Mouse (Mus musculus): Measurements from ENCODE around the gene Cabp2. TPM values are rescaled to one million over a fixed set of nuclear protein-coding genes. Genes with fewer than 3 reads are reported as not detected.
"Not testable (repeated sequence)": the region's sequence is repeated elsewhere in the genome, so short reads cannot be mapped to it uniquely, and the experiment has no call there.

The Cabp2 gene
- polyA plus RNA-seq, 1 experiment: not detected

DNA sequence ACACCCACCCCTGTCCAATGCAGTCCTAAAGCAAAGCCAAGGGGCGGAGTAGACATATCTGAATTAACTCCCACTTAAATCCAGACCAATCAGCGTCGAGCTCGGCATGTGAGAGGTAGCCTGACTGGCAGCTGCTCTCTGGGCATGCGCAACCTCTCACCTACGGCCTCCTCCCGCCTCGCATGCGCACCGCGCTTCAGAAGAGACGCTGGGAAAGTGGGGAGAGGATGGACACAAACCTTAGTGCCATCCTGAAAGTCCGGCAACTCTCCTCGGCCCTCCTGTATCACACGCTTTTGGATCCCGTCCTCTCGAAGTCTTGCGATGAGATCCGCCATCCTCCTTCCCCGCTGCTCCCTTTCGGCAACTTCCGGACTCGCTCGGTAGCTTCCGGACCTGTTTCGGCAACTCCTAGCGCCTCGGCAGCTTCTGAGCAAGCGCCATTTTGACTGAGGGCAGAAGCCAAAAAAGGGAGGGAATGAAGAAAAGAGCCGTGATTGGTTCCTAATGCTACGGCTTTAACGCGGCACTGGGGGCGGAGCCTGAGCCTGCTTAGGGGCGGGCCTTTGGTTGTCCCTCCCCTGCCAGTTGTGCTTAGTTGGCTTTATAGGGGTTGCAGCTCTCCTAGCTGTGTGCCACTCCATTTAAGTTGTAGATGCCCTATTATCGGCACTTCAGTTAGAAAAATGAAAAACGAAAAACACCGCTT, 39.9 kb downstream of the Cabp2 start:
- DNase-seq (ENCODE audit: extremely low spot score in 1 of 2, low spot score in 1 of 2): peak; percentile 96 to 99

DNA sequence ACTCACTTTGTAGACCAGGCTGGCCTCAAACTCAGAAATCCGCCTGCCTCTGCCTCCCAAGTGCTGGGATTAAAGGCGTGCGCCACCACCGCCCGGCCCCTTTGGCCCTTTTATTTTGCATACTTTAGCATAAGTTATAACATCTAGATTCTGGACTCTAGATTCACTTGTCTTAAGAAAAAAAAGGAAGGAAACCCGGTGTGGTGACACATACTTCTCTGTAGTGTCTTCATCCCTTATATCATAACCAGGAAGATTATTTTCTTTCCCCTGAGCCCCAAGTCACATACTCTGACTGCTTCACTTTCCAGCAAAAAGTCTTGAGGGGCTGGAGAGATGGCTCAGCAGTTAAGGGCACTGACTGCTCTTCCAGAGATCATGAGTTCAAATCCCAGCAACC, 40.5 kb downstream of the Cabp2 start:
- DNase-seq (ENCODE audit: extremely low spot score in 1 of 2, low spot score in 1 of 2): not testable (repeated sequence)

DNA sequence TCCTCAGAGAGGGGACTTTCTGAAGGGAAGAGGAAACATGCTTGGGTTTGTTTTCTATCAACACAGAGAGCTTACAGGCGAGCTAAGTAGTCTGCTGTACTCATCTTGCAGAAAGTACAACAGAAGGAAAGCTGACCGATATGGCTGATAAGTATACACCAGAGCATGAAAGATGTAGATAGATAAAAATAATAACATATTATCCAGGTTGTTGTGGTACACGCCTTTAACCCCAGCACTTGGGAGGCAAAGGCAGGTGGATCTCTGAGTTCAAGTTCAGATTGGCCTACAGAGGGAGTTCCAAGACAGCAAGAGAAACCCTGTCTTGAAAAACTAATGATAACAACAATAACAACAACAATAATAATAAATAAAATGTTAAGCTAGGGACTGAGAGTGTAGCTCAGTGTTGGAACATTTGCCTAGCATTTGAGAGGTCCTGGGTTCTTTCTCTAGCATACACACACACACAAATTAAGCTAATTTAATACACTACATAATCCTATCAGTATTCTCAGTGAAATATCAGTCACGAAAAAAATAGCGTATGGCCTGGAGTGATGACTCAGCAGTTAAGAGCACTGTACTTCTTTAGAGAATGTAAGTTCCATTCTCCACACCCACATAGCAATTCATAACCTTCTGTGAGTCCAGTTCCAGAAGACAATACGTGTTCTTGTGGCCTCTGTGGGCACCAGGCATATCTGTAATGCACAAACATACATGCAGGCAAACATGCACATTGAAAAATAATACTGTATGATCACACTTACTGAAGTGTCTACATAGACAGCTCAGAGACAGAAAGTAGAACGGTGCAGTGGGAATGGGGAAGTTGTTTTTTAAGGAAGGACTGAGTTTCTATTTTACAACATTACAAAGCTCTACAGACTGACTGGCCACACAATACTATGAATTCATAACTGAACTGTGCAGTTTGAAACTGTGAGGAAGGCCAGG, 41.3 kb downstream of the Cabp2 start:
- DNase-seq (ENCODE audit: extremely low spot score in 1 of 2, low spot score in 1 of 2): no peak

DNA sequence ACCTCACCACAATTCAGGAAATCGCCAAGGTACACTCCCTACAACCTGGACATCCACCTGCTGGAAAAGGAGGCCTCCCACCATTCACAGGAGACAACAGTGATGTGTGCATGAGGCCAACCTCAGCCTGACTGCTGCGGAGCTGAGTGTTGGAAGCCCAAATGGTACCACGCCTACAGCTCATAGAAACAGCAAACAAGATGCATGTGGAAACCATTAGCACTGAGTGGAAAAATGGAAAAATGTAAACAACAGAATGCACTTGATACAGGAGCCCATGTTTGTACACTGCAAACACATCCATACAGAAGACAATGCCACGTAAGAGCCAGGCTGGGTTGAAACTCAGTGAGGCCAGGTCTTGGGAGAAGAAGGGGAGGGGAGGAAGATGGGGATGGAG, 43.1 kb downstream of the Cabp2 start:
- no peak for DNase-seq (ENCODE audit: extremely low spot score in 1 of 2, low spot score in 1 of 2)

DNA sequence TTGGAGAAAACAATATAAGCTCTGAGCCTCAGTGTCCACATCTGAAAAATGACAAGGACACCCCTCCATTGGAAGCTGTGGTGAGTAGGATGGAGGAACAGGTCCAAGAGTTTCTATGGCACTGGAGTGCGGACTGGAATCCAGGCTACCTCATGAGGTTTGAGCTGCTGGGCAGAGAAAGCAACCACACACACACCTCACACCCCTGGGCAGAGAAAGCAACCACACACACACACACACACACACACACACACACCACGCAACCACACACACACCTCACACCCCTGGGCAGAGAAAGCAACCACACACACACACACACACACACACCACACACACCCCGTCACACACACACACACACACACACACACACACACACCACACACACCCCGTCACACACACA, 43.9 kb downstream of the Cabp2 start:
- DNase-seq (ENCODE audit: extremely low spot score in 1 of 2, low spot score in 1 of 2): peak in 1 of 2 experiments; percentile 46

DNA sequence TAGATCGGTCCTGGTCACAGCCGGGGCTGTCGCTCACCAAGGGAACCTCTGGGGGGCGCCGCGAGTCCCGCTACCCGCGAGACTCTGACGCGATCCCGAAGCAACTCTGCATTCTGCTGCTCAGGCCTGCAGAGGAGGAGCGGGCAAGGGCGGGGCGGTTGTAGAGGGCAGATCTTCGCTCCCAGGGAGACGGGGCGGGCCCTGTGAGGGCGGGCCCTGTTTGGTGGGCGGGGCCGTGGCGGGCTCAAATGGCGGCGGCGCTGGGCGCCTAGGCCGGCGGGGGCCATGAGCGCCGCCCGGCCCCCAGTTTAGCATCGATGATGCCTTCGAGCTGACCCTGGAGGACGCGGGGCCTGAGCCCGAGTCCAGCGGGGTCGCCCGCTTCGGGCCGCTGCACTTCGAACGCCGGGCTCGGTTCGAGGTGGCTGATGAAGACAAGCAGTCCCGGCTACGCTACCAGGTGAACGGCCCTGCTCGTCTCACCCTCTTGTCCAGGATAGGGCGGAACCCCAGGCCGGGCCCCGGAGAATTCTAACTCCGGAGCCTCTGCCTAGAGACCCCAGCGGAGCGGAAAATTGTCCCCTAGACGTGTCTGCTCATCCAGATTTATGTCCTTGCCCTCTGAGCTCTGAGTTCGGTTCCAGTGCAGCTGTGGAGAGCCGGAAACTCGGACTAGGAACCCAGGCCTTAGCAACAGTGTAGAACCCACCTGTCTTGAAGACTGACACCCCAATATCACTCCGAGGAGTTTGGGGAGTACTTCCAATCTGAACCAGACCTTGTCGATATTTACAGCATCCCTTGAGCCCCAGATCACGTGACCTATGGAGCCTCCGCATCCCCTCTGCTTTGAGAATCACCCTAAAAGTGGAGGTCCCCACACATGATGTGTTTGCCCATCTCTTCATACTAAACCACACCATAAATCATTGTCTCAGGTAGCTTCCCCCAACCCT, 44.6 kb downstream of the Cabp2 start, which contains the start of gene Aip:
TSS of gene Aip (minus strand) at position 118 of the 956 bp plus-strand sequence.
- peak; percentile 96 to 98 for DNase-seq (ENCODE audit: extremely low spot score in 1 of 2, low spot score in 1 of 2)

DNA sequence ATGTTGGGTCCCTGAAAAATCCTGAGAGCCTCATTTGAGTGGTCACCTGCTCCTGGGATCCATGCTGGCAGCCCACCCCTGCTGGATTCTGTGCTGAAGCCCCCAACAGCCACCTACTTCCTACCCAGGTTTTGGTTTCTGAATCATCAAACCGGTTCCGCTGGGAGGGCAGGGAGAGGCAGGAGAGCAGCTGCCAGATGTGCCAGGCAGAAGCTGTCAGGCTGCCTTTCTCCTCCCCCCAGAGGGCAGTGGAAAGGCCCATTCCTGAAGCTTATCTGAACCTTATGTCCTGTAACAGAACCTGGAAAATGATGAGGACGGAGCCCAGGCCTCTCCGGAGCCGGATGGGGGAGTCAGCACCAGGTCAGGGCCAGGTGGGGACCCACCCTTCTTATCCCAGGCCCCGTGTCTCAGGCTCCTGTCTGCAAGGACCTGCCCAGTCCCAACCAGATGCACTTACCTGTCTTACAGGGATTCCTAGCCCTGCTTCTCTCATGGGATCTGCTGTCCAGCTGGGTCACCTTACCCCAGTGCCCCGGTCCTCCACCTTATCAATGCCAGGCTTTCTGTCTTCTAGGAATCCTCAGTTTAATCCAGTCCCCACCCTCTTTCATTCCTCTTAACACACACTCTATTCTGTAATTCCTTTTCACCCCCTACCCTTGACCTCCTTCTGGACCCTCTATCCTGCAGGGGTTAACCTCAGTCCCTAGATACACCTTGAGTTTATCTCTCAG, 45.5 kb downstream of the Cabp2 start:
- DNase-seq (ENCODE audit: extremely low spot score in 1 of 2, low spot score in 1 of 2): no peak

DNA sequence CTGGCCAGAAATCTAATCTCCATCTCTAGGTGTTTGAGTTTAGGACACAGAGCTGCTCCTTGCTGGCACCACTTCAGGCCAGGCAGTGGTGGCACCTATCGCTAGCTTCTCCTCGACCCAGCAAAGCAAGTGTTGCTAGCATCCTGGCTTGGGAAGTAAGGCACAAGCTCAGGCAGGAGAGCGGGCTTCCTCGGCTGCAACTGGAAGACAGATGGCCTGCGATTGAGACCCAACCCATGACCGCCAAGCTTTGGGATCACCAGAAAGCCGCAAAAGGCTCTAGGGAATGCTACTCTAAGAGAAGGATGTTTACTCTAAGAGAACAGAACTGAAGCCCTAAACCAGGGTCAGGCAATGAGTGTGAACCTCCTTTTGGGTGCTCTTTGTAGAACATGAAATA, 48.1 kb downstream of the Cabp2 start:
- no peak for DNase-seq (ENCODE audit: extremely low spot score in 1 of 2, low spot score in 1 of 2)

DNA sequence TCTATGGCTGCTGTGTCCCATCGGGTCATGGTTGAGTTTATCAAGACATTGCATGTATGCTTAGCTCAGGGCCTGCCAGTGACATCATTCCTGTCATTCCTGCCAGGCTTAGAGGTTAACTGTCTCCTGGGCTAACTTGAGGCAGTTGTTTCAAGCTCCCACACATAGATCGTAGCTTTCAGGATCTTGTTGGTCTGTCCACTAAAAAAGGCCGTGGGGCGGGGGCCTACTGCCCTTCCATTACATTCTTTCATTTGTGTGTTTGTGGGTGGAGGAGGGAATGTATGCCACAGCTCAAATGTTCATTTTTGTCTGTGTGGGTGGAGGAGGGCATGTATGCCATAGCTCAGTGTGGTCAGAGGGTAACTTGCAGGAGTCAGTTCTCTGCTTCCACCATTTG, 48.7 kb downstream of the Cabp2 start:
- no peak for DNase-seq (ENCODE audit: extremely low spot score in 1 of 2, low spot score in 1 of 2)

DNA sequence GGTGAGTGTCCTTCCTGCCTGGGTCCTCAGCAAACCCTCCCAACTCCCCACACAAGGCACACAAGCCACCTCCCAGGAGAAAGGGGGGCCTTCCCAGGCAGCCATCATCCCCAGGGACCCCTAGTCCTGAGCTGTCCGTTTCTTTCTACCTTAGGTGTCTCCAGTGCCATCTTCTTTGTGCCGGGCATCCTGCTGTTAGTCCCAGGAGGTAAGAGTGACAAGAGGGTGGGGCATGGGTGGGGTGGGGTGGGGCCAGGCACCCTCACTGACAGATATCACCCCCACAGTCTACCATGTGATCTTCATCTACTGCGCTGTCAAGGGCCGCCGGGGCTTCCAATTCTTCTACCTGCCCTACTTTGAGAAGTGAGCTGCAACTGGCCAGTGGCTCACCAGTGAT, 49.7 kb downstream of the Cabp2 start:
- DNase-seq (ENCODE audit: extremely low spot score in 1 of 2, low spot score in 1 of 2): no peak

DNA sequence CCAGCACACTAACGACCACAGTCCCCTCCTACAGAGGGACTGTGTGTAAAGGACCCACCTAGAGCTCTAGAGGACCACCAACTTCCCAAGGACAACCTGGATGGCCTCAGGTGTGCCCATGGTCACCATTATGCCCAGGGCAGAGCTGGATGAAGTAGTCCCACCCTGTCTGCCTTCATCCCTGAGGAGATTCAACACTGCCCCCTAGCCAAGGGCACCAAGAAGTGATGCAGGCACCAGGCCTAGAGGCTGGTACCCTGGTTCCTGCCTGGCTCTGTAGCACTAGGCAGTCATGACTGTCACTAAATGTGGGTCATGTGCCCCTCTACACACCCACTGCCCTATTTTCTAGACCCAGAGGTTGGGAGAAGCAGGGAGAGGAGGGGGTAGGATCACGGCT, 50.4 kb downstream of the Cabp2 start:
- no peak for DNase-seq (ENCODE audit: extremely low spot score in 1 of 2, low spot score in 1 of 2)

DNA sequence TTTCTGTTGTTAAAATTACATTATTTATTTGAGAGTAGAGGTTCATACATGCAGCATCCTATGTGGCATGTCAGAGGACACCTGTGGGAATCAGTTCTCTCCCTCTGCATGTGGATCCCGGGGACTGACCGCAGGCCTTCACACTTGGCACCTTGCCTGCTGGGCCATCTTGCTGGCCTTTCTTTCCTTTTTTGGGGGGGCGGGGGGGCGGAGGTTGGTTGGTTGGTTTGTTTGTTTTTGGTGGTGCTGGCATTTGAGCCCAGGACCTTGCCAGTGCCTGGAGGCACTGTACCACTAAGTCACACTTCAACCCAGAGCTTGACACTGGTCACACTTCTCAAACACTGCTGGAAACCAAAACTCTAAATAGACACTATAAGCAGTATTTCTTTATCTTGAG, 53.0 kb downstream of the Cabp2 start:
- no peak for DNase-seq (ENCODE audit: extremely low spot score in 1 of 2, low spot score in 1 of 2)

DNA sequence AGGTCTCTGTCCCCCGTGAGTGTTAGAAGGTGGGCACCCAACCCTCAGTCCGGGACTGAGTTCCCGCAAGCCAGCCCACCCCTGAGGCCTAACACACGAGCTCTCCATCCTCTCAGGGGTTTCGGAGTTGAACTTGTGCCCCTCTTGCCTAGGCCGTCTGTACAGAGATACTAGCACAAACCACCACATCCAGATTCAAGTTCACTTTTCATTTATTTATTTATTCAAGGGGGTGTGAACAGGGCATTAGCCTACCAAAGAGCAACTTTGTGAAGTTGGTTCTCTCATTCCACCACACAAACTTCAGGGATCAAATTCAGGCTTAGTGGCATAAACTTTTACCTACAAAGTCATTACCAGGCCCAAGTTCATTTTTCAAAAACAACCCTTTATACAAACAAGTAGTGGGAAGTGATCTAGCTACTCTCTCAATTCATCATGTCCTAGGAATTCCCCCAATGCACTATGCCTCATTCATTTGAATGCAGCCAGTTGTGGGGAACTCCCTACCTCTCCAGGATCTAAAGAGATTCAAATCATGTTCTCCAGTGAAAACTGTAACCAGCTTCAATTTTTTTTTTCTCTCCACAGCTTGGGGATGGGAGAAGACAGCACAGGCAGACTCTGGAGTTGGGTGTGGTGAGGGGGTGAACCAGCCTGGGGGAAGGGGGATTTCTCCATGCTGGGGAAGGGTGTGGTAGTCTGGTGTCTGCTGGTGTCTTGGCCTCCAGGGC, 54.0 kb downstream of the Cabp2 start:
- DNase-seq (ENCODE audit: extremely low spot score in 1 of 2, low spot score in 1 of 2): not testable (repeated sequence)

DNA sequence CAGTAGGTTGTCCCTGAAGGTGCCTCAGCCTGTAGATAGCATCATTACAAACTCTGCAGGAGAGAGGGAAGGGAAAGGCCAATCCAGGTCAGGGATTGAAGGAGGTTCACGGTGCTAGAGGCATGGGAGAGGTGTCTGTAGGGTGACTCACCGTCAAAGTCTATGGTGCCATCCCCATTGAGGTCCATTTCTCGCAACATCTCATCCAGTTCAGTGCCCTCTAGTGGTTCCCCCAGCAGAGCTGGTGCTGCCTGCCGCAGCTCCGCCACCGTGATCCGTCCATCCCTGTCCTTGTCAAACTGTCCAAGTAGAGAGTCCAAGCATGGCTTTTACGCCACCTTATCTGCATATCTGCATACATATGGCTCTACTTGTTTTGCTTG, 54.6 kb downstream of the Cabp2 start:
- not testable (repeated sequence) for DNase-seq (ENCODE audit: extremely low spot score in 1 of 2, low spot score in 1 of 2)

DNA sequence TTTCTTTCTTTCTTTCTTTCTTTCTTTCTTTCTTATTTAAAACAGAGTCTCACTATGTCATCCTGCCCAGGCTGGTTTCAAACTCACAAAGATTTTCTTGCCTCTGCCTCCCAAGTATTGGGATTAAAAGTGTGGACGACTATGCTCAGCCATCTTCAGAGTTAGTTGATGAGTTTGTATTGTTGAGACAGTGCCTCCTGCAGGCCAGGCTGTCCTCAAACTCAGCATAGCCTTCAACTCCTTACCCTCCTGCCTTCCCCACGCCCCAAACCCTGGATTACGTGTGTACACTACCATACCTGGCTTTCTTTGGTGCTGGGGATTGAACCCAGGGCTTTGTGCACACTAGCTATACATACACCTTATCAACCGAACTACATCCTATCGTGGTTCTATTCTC, 55.1 kb downstream of the Cabp2 start:
- DNase-seq (ENCODE audit: extremely low spot score in 1 of 2, low spot score in 1 of 2): no peak

Measured in frontal cortex, adult 2 months (tissue).